Mouse (Mus musculus): Measurements from ENCODE around the gene Dennd2a.

Gene Dennd2a

DNA sequence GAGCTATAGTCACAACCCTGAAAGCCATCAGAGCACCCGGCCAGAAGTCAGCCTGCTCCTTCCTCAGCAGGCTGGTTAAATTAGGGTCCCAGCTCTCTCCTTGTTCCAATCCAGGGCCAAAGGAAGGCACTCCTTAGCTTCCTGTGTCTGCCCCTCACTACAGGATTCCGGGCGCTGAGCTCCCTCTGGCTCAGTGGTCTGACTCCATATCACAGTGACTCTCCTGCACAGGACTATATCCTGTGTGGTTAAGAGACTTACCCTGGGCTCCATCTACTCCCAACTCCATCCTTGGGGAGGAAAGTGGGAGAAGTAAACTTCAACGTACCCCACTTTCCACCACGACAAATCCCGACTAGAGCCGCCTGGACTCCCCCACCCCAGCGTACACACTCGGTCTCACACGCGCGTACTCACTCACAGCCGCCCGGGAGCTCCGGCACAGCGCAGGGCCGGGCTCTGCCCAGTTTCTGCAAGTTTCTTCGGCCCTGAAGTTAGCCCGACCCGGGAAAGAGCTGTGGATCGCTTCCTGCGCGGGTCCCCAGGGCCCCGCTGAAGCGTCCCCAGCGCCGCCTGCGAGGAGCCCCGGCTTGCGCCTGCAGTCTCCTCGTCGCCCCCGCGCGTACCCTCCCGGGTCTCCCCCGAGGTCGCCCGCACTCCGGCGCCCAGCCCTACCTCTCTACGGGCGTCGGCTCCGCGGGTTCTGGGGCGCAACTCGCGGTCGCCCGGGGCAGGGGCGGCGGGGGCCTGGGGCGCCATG is 587 bp downstream of the Dennd2a start:
- DNase-seq (ENCODE audit: low read depth, low spot score) = peak; percentile 42

DNA sequence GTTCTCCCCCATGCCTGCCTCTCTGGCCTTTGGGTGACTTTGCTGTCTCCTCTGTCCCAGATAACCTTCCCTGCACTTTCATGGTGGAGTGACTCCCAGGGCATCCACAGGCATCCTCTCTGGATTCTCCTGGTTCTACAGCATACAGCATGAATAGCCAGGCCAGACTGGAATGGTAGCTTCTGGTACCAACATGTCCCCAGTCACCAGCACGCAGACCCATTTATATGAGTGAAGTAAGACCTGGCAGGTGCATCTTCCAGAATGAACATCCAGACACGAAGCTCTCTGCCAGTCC is 2.1 kb downstream of the Dennd2a start:
- DNase-seq (ENCODE audit: low read depth, low spot score) = no peak

DNA sequence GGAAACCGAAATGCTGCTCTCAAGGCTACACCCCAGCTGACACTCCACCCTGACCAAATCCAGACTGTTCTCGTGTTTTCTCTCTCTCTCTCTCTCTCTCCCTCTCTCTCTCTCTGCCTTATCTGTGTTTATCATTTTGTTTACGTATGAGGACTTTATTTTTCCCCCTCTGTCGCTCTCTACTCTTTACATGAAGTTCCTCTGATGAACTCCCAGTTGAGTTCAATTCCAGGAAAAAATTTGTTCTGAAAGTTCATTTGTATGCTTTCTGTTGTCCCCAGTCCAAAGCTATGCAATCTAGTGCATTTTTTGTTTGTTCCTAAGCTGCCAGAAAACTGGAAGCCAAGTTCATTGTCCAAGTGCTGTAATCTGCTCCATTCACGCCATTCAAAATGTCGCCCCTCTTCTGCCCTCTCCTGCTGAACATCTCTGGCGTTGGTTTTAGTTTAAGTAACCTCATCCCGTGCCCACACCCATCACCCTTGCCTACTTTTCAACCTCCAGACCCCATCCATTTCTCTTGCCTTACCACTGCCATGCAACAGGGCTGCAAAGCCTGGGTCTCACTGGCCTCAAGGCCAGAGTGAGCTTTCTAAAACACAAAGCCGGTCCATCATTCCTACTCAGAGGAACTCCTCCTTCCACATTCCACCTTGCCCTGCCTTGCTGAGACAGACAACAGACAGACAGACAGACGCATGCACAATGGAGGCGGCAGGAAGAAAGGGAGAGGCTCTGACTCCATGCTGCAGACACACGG is 2.6 kb downstream of the Dennd2a start:
- no peak for DNase-seq (ENCODE audit: low read depth, low spot score)

DNA sequence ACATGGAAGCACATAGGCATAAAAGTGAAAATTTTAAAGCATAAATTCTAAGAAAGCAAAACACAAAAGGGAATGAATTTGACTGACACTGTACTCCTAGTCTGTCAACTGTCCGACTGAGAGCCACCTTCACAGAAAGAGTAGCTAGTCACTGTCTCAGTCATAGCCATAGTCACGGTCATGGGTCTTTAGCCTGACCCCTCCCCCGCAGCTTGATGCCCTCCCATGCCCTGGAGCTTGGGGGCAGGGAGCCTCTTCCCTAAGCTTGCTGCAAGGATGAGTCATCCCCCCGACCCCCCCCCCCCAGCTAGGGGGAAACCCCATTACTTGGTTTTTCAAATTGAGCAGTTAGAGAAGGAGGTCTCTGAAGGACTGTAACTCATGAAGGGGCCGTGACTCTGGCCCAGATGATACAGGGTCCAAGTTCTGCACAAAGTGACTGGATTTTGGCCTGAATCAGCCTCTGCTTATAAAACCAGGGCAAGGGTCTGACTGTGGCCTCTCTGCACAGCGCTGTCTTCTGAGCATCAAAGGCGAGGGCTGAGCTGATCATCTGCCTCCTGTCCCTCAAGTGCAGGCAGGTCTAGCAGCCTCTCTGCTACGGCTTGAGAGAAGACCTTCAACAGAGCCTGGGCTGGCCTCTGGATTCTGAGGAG is 5.6 kb downstream of the Dennd2a start:
- no peak for DNase-seq (ENCODE audit: low read depth, low spot score)

DNA sequence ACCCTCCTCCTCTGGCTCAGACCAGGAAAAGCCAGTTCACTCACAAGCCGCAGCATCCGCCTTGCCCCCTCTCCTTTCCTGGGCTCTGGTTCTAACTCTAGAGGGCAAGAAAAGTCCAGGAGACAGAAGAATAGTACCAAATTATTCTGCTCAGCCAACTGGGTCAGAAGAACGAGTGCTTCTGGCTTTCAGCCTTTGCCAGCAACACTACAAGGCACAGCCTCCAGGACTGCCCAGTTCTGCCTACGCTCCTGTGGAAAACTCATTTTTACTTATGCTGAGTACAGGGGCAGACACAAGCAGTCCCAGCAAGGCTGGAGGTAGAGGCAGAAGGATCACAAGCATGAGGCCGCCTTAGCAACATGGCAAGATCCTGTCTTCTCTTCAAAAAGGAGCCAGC is 9.6 kb downstream of the Dennd2a start:
- DNase-seq (ENCODE audit: low read depth, low spot score) = no peak

DNA sequence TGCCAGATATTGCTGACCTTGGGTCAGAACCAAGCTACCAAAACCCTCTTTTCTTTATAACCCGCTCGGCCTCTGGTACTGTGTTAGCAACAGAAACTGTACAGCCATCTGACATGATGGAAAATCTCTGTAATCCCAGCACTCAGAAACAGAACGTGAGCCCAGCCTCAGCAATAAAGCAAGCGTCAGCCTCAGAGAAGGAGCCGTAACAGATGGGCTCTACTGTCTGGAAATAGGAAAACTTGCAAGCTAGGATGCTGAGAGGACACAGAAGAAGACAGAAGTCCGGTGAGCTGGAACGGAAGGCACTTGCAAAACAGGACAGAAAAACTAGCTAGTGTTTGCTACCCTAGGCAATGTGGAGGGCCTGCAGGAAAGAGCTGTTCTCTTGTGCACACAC is 12.2 kb downstream of the Dennd2a start:
- no peak for DNase-seq (ENCODE audit: low read depth, low spot score)

DNA sequence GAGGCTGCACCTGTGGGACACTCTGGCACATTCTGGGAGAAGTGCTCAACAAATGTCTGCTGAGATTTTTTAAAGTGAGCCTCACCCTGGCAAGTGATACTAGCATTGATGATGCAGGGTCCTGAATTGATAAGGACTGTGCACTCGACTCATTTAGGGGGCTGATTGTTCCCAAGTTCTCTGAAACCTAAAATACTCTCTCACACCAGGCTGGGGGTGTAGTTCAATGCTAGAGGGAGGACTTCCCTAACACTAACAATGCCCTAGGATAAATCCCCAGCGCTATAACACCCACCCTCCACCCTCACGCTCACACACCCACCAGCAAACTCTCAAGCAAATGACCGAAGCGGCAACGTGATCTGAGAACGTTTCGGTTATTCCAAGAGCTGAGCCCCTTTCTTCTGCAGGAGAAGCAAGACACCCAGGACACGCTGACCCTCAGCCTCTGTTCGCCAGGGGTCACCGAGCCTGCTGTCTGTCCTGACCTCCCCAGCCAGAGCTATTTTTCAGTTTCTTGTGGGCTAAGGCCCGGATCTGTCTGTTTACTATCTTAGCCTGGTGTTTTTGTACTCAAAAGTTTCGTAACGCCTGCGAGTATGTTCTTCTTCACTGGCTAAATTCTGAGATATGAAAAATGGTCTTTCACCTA is 13.8 kb downstream of the Dennd2a start:
- no peak for DNase-seq (ENCODE audit: low read depth, low spot score)

DNA sequence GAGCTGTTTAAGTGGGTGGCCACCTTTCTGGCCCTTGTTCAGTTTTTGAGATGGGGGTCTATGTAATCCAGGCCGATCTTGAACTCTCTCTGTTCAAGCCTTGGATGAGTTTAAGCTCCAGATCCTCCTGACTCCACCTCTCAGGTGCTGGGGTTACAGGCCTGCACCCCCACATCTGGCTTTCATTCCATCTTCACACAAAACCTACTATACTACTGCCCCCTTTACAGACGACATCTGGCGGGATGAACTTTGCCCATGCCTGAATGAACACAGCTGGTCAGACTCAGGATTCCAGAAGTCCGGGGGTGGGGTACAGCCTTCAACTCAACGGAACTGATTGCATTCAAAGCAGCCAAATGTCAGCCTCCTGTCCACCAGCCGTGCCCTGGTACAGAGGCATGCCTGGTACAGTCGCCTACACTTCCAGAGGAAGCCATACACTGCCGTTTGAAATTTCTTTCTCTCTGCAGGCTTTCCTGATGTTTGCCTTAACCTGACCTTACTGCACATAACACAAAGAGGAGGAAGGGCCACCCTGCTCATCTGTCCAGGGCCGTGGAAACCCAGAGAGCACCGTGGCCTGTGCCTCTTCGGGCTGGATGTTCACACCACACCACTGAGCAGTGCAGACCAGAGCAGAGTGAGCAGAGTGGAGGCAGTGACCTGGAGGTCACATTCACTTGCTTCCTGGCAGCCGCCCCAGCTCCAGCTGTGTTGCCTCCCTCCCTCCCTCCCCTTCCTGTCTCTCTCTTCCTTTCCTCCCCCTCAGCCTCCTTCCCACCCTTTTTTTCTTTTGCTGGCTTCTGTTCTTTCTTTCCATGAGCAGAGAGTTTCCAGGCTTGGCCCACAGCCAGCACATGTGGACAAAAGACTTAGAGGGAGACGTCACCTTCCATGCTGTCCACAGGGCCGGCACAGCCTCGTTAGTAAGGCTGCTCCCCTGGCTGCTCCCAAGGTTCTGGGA is 14.8 kb downstream of the Dennd2a start:
- peak; percentile 85 for DNase-seq (ENCODE audit: low read depth, low spot score)

DNA sequence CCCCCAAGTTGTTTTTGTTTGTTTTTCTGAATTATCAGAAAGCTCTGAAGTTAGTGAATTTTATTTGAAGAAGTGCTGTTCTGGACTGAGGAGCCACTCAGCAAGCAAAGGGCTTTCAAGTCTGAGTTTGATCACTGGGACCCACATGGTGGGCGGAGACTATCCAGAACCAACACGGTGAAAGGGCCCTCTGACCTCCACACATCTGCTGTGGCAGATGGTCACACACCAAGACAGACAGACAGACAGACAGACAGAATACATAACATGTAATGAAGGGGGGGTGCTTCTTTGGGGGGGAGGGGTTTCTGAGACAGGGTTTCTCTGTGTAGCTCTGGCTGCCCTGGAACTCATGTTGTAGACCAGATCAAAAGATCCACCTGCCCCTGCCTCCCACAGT is 17.1 kb downstream of the Dennd2a start:
- no peak for DNase-seq (ENCODE audit: low read depth, low spot score)

DNA sequence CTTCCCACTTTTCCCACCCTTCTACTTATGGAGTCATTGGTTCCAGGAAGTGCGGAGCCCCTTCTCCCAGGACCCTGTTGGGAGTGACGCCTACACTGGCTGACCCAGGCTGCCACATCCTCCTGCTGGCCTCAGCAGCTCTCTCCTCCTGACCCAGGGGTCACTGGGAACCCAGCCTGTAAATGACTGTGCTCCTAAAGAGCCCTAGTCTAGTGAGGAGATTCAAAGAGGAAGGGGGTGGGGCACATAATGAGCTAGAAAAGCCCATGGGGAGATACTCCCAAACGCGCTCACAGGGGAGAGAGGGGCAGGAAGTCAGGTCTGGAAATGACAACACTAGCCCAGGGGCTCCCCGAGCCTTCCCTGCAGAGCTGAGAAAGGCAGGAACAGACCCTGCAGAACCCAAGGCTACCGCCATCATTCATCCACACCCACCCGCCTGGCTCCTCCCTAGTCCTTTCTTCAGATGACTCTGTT is 17.9 kb downstream of the Dennd2a start:
- no peak for DNase-seq (ENCODE audit: low read depth, low spot score)

DNA sequence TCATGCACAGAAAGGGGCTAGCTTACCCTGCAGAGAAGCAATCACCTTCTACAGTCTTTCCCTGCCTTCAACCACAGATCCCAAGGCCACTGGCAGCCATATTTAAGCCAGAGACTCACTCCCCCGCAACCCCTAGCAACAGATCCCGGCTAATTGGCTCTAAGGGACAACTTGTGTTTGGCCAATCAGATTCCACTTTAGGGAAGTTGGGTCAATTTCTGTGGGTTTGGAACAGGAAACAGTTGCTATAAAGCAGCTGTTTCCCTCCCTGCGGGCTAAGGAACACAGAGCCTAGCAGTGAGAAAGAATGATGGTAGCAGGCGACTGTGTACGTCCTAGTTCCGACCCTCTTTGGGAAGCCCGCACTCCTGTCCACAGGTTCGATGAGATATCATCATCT is 19.4 kb downstream of the Dennd2a start:
- DNase-seq (ENCODE audit: low read depth, low spot score) = peak; percentile 57

DNA sequence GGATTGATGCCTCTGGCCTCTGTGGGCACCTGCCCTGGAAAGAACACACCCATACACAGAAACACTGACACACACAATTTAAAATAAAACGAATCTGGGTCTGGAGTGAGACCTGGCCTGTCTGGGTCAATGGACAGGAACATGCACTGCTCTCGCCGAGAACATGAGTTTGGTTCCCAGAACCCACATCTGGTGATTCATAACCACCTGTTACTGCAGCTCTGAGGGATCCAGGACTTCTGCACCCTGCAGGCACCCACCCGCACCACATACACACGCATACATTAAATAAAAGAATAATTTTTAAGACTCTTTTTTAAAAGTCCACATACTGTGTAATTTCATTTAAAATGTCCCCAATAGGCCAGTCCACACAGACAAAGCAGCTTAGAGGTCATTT is 20.4 kb downstream of the Dennd2a start:
- no peak for DNase-seq (ENCODE audit: low read depth, low spot score)

DNA sequence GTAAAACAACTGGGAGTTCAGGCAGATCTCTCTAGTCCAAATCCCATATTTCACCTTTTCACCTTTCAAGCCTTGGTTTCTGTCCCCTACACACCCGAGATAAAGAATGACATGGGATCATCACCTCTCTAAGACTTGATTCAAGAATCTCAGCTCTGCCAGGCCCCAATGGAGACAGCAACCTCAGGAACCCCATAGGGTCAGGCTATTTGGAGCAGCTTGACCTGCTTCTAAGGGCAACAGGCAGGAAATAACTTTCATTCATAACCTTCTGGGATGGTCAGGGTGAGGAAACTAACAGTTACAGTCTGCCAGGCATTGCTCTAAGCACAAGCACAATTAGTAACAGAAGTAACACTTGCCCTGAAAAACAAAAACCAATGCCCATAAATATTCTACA is 21.0 kb downstream of the Dennd2a start:
- DNase-seq (ENCODE audit: low read depth, low spot score) = no peak

DNA sequence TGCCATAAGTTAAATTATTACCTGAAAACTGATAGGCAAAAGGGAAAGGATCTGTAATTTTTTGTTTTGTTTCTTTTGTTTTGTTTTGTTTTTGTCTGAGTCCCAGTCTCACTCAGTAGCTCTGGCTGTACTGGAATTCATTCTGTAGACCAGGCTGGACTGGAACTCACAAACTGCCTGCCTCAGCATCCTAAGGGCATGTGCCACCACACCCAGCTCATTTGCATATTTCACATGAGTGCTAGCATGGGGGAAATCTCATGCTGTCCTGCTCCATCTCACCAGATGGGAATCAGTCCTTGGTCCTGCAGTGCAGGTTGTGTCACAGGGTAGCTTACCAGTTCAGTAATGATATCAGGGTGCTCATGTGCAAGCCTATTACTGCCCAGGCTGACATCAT is 22.7 kb downstream of the Dennd2a start:
- no peak for DNase-seq (ENCODE audit: low read depth, low spot score)

DNA sequence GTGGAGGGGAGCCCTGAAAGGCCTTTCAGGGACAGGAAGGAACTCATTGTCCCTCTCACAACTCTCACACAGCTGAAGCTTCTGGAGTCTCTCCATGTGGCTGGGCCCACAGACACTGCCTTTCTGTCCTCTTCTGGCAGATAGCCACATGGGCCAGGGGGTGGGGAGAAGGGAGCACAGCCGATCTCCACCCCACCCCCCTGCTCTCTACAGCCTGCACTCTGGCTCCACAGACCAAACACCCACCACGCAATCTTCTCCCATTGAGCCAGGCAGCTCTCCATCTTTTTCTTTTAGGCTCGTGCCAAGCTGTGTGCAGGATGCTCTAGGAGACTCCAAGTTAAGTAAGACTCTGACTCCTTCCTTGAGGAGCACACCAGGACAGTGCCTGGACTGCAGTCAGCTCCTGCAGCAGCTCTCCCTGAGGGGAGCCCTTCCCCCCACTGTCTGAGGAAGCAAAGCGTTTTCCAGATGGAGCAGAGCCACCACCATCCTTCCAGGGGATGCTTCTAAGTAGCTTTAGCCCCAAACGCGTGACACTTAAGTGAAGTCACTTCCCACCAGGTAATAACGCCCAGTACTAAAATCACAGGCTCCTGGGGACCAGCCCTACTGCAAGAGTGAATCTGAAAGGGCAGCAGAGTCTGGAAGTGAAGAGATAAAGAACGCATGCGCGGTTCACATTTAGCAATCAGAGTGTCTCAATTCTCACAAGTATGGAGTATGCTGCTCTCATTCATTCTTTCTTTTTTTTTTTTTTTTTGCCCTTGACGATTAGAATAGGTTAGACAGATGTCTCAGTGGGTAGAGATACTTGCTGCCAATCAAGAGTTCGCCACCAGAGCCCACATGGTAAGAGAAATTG is 28.8 kb downstream of the Dennd2a start:
- DNase-seq (ENCODE audit: low read depth, low spot score) = no peak

DNA sequence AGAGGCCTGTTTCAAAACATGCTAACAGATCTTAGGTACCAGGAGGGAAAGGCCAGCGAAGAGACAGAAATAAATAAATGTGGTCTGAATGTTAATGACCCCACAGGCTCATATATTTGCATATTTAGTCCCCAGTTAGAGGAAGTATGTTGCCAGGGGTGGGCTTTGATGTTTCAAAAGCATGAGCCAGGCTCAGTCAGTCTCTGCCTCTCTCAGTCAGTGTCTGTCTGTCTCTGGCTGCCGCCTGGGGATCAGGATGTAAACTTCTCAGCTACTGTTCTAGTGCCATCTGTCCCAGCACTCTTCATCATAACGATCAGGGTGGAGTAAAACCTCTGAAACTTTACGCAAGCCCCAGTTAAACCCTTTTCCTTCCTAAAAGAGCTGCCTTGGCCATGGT is 29.9 kb downstream of the Dennd2a start:
- DNase-seq (ENCODE audit: low read depth, low spot score) = no peak

DNA sequence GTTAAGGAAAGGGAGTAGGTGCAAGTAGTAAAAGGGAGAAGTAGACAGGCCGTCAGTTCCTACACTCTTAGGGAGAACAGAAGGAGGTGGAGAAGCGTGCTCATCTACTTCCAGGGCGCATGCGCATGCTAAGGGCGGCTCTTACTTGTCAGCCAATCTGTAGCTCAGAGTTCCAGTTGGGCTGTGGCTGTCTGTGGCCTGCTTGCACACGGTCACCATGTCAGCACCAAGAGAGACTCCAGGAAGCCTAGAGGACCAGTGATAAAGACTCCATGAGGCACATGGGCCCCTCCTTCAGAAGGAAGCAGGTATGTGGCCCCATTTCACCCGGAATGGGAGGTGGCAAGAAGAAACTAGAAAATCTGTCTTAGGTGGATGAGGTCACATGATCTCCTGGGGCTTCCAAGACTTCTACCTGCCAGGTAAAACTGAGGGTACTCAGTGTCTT is 30.3 kb downstream of the Dennd2a start:
- DNase-seq (ENCODE audit: low read depth, low spot score) = no peak

DNA sequence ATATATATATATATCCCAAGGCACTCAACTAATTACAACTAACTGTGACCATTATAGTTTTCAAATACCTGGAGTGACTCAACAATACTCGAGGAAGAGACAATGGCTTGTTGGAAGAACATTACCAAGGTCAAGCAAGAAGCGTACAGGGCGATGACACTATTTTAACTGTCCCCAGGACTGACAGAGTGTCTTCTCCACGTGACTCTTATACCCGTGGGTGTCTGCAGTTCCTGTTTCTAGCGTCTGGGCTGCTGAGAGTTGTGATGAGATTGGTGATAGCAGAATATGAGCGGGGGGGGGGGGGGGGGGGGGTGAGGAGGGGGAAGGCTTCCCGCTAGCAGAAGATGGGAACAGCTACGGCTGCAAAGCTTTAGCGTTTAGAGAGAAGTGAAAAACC is 30.9 kb downstream of the Dennd2a start:
- DNase-seq (ENCODE audit: low read depth, low spot score) = no peak

DNA sequence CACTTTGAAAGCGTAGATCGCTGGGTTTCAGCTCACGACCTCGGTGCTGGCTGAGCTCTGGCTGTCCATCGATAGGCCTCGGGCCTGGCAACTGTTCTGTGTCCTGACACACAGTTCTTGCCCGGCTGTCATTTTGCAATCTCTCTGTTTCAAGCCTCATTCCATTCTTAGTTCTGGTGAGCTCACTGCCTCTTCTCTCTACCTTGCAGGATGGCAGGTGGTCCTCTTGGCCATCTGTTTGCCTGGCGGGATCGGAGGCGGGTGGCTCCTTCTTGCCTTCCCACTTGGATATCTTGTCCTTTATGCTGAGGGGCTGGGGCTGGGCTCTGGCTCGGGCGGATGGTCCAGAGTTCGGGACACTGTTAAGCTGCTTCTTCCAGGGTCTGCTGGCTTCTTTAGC is 34.5 kb downstream of the Dennd2a start:
- DNase-seq (ENCODE audit: low read depth, low spot score) = no peak

DNA sequence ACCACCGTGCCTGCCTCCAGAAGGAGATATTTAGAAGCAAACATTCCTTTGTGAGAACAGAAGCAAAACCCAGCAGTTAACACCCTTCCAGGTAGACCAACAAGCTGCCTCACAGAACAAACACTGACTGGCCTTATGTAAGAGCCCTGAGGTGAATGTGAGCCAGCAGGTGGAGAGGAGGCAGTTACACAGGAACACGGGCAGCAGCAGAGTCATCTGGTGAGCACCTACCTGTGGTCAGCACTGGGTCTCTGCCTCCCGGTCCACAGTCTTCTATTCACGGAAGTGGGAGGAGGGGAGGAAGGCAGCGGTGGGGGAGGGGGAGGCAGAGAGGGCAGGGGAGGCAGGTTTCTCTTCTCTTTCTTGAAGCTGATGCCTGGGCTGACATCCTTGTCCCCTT is 35.2 kb downstream of the Dennd2a start:
- DNase-seq (ENCODE audit: low read depth, low spot score) = no peak
